Mouse (Mus musculus) stomach, embryonic 15.5 days (tissue): ENCODE measurements around the gene Cfap77. TPM values are rescaled to one million over a fixed set of nuclear protein-coding genes. Genes with fewer than 3 reads are reported as not detected.

Experiments used
- ATAC-seq: fragments of 200-750 bp; cut with Nextera tagmentation; 2 replicates; pipeline ENCODE4 v1.8.0; 2017; ENCODE audit warnings: low read depth, moderate number of reproducible peaks, moderate TSS enrichment; ENCODE audit not compliant: insufficient read depth, low FRiP score
- H3K27ac ChIP-seq: fragments of 300-500 bp; sonication (generic); 2 replicates; pipeline ENCODE4 v1.5.1; 2015; ENCODE audit warnings: mild to moderate bottlenecking, inconsistent platforms
- H3K27me3 ChIP-seq: fragments of 300-500 bp; sonication (generic); replicated peaks from 2 replicates; pipeline ENCODE4 v1.6.1; 2015; ENCODE audit warnings: inconsistent platforms
- H3K36me3 ChIP-seq: fragments of 300-500 bp; sonication (generic); 2 replicates; pipeline ENCODE4 v1.6.1; 2015; ENCODE audit warnings: inconsistent platforms
- H3K4me1 ChIP-seq: fragments of 300-500 bp; sonication (generic); 2 replicates; pipeline ENCODE4 v1.6.1; 2015; ENCODE audit warnings: inconsistent platforms
- H3K4me2 ChIP-seq: fragments of 300-500 bp; sonication (generic); 2 replicates; pipeline ENCODE4 v1.6.1; 2015; ENCODE audit warnings: mild to moderate bottlenecking, inconsistent platforms
- H3K4me3 ChIP-seq: fragments of 300-500 bp; sonication (generic); replicated peaks from 2 replicates; pipeline ENCODE4 v1.5.1; 2015; ENCODE audit warnings: inconsistent platforms
- H3K9ac ChIP-seq: fragments of 300-500 bp; sonication (generic); 2 replicates; pipeline ENCODE4 v1.6.1; 2015; ENCODE audit warnings: inconsistent platforms
- H3K9me3 ChIP-seq: fragments of 300-500 bp; sonication (generic); 2 replicates; pipeline ENCODE4 v1.6.1; 2016; ENCODE audit warnings: inconsistent platforms
- WGBS: fragments of 180-500 bp; shearing (Covaris S2); methylation state at CpG from one replicate; pipeline ENCODE4 v1.1.7; 2015; 5-methylcytosine and 5-hydroxymethylcytosine counted together
- polyA plus RNA-seq: library from polyadenylated mRNA; unstranded; fragments of >200 nt; fragmentation: Nextera tagmentation; extraction: Ambion mirVana; gene quantifications from 2 replicates; pipeline ENCODE4 v1.2.1, GENCODE M21; 2015

Cfap77 gene
- polyA plus RNA-seq, 1 experiment from 2014 or later: 0.39 TPM

GRCm38 (mm10) chr2:28884914-28885313 is 170.0 kb downstream of the Cfap77 start:
- Histone ChIP-seq H3K4me1 (0 out of 2 replicates have a peak, but pooled peaks cover 3% of the 10 kb centered on the region), H3K27me3 (no peaks in the 10 kb centered on the region), H3K9ac (no peak overlapping the region), H3K4me3 (no peak overlapping the region), H3K36me3 (peaks cover 3% of the 10 kb centered on the region; the same call in 1 of the 2 replicates), H3K27ac (no peak overlapping the region), H3K9me3 (no peaks in the 10 kb centered on the region), H3K4me2 (no peak overlapping the region)
- no peak for ATAC-seq
- 29% methylated on average over 4 of the region's 4 CpGs for WGBS

- 0 out of 2 replicates have a peak, but pooled peaks cover 3% of the 10 kb centered on the region for H3K4me1 ChIP-seq
- H3K9ac ChIP-seq: no peak overlapping the region
- no peaks in the 10 kb centered on the region for H3K27me3 ChIP-seq
- peaks cover 1% of the 10 kb centered on the region; the same call in 1 of the 2 replicates for H3K36me3 ChIP-seq
- no peaks in the 10 kb centered on the region for H3K9me3 ChIP-seq
- no peak for ATAC-seq
- no peak overlapping the region for H3K4me3 ChIP-seq
- no peak overlapping the region for H3K27ac ChIP-seq
- 68% methylated on average over 6 of the region's 6 CpGs for WGBS
- no peak overlapping the region for H3K4me2 ChIP-seq
Measured at GRCm38 (mm10) chr2:28882826-28883485, 171.9 kb downstream of the Cfap77 start.

GRCm38 (mm10) chr2:28882047-28882446 is 172.8 kb downstream of the Cfap77 start:
- WGBS: 80% methylated on average over 3 of the region's 3 CpGs
- Histone ChIP-seq H3K9ac (no peak overlapping the region), H3K4me2 (no peak overlapping the region), H3K27ac (no peak overlapping the region), H3K27me3 (no peaks in the 10 kb centered on the region), H3K36me3 (0 out of 2 replicates have a peak, but pooled peaks cover 5% of the 10 kb centered on the region), H3K9me3 (no peaks in the 10 kb centered on the region), H3K4me1 (0 out of 2 replicates have a peak, but pooled peaks cover 3% of the 10 kb centered on the region), H3K4me3 (no peak overlapping the region)
- ATAC-seq: no peak

GRCm38 (mm10) chr2:28881275-28881674 is 173.6 kb downstream of the Cfap77 start:
- H3K4me3 ChIP-seq: no peak overlapping the region
- WGBS: 91% methylated on average over 3 of the region's 3 CpGs
- no peaks in the 10 kb centered on the region for H3K9me3 ChIP-seq
- 0 out of 2 replicates have a peak, but pooled peaks cover 3% of the 10 kb centered on the region for H3K4me1 ChIP-seq
- H3K27me3 ChIP-seq: no peaks in the 10 kb centered on the region
- H3K36me3 ChIP-seq: peaks cover 10% of the 10 kb centered on the region; the same call in 1 of the 2 replicates
- no peak overlapping the region for H3K4me2 ChIP-seq
- ATAC-seq: no peak
- H3K27ac ChIP-seq: no peak overlapping the region
- H3K9ac ChIP-seq: no peak overlapping the region

Other genes starting within 250 kb of the Cfap77 start
- gene Gtf3c4, start 214.7 kb downstream of the Cfap77 start, polyA plus RNA-seq: 12.0 and 12.5 TPM in 2 replicates
- gene Ddx31, start 214.7 kb downstream of the Cfap77 start, polyA plus RNA-seq: 12.6 and 13.2 TPM in 2 replicates
- 0.12 TPM in 1 of 2 replicates, not detected in the other for gene Barhl1, start 138.4 kb downstream of the Cfap77 start, polyA plus RNA-seq
- 10.1 and 10.4 TPM in 2 replicates for gene Ttf1, start 5.2 kb upstream of the Cfap77 start, polyA plus RNA-seq
- 8.7 and 9.9 TPM in 2 replicates for gene Setx, start 69.1 kb upstream of the Cfap77 start, polyA plus RNA-seq
- 0.63 and 0.71 TPM in 2 replicates for gene Ntng2, start 197.9 kb upstream of the Cfap77 start, polyA plus RNA-seq